Mouse (Mus musculus) lung, adult 2 months (tissue): ENCODE data around the gene Nav1.

ENCODE experiments used
- CTCF ChIP-seq: fragments of 200-500 bp; IDR thresholded peaks from 2 replicates; pipeline ENCODE4 v1.5.1; 2011; ENCODE audit warnings: mild to moderate bottlenecking, low read length, control low read depth; ENCODE audit not compliant: insufficient read depth
- POLR2A ChIP-seq: fragments of 200-500 bp; IDR thresholded peaks from 2 replicates; pipeline ENCODE4 v1.6.1; 2011; ENCODE audit warnings: low read depth, mild to moderate bottlenecking, control low read depth, low read length, borderline replicate concordance; ENCODE audit errors: extremely low read depth

- TF ChIP-seq POLR2A (no peak), CTCF (no peak)
These were observed 23.9 kb downstream of the Nav1 start for GRCm38 (mm10) chr1:135583081-135583677.
